Mouse (Mus musculus): ENCODE measurements around the gene Sdk2. TPM values are rescaled to one million over a fixed set of nuclear protein-coding genes. Genes with fewer than 3 reads are reported as not detected.

The Sdk2 gene
- total RNA-seq, 2 experiments from 2014 or later: 26.2 to 33.6 TPM

GRCm38 (mm10) chr11:113797014-113797983 is 269.5 kb downstream of the Sdk2 start:
- DNase-seq (ENCODE audit: low spot score in 2 of 2): no peak

GRCm38 (mm10) chr11:113795846-113796245 is 271.0 kb downstream of the Sdk2 start:
- no peak for DNase-seq (ENCODE audit: low spot score in 2 of 2)

GRCm38 (mm10) chr11:113791357-113792215 is 275.3 kb downstream of the Sdk2 start:
- peak in 1 of 2 experiments; percentile 82 for DNase-seq (ENCODE audit: low spot score in 2 of 2)

- DNase-seq (ENCODE audit: low spot score in 2 of 2): no peak
Measured at GRCm38 (mm10) chr11:113789101-113789500, 277.7 kb downstream of the Sdk2 start.

GRCm38 (mm10) chr11:113788183-113788789 is 278.6 kb downstream of the Sdk2 start:
- no peak for DNase-seq (ENCODE audit: low spot score in 2 of 2)

GRCm38 (mm10) chr11:113787432-113788182 is 279.2 kb downstream of the Sdk2 start:
- no peak for DNase-seq (ENCODE audit: low spot score in 2 of 2)

GRCm38 (mm10) chr11:113787009-113787408 is 279.8 kb downstream of the Sdk2 start:
- DNase-seq (ENCODE audit: low spot score in 2 of 2): no peak

GRCm38 (mm10) chr11:113786395-113786794 is 280.5 kb downstream of the Sdk2 start:
- no peak for DNase-seq (ENCODE audit: low spot score in 2 of 2)

GRCm38 (mm10) chr11:113785406-113786171 is 281.3 kb downstream of the Sdk2 start:
- DNase-seq (ENCODE audit: low spot score in 2 of 2): peak; percentile 73 to 85

GRCm38 (mm10) chr11:113784656-113785396 is 282.0 kb downstream of the Sdk2 start:
- no peak for DNase-seq (ENCODE audit: low spot score in 2 of 2)

GRCm38 (mm10) chr11:113782496-113782895 is 284.4 kb downstream of the Sdk2 start:
- no peak for DNase-seq (ENCODE audit: low spot score in 2 of 2)

- no peak for DNase-seq (ENCODE audit: low spot score in 2 of 2)
Measured at GRCm38 (mm10) chr11:113782006-113782405, 284.8 kb downstream of the Sdk2 start.

GRCm38 (mm10) chr11:113779680-113780041 is 287.2 kb downstream of the Sdk2 start:
- no peak for DNase-seq (ENCODE audit: low spot score in 2 of 2)

- DNase-seq (ENCODE audit: low spot score in 2 of 2): no peak
Measured at GRCm38 (mm10) chr11:113778733-113779679, 287.8 kb downstream of the Sdk2 start.

GRCm38 (mm10) chr11:113777878-113778464 is 288.9 kb downstream of the Sdk2 start:
- no peak for DNase-seq (ENCODE audit: low spot score in 2 of 2)

- no peak for DNase-seq (ENCODE audit: low spot score in 2 of 2)
Measured at GRCm38 (mm10) chr11:113776851-113777511, 289.9 kb downstream of the Sdk2 start.

- DNase-seq (ENCODE audit: low spot score in 2 of 2): no peak
Measured at GRCm38 (mm10) chr11:113774773-113775172, 292.1 kb downstream of the Sdk2 start.
